Mouse (Mus musculus): ENCODE measurements around the gene B4galnt1.
"Not testable (repeated sequence)": the region's sequence is repeated elsewhere in the genome, so short reads cannot be mapped to it uniquely, and the experiment has no call there.

B4galnt1 gene

GRCm38 (mm10) chr10:127141500-127141899 lies 23.5 kb upstream of the B4galnt1 start:
- no peak for DNase-seq (ENCODE audit: low spot score)

GRCm38 (mm10) chr10:127143228-127143627 lies 21.8 kb upstream of the B4galnt1 start:
- no peak for DNase-seq (ENCODE audit: low spot score)

- DNase-seq (ENCODE audit: low spot score) = no peak
Measured at GRCm38 (mm10) chr10:127144536-127144935, 20.5 kb upstream of the B4galnt1 start.

DNA sequence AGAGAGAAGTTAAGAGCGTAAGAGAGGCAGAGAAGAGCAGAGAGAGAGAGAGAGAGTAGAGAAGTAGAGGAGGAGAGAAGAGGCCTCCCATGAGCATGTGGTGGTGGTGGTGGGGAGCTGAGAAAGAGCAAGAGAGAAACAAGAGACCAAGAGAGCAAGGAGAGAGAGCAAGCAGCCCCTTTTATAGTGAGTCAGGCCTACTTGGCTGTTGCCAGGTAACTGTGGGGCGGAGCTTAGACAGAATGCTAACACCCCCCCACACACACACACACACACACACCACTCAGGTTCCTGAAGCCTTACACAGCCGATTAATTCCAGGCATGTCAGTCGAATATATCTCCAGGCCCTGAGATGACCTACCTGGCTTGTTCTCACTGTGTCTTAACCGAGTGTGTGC lies 19.7 kb upstream of the B4galnt1 start:
- no peak for DNase-seq (ENCODE audit: low spot score)

GRCm38 (mm10) chr10:127147135-127147534 lies 17.9 kb upstream of the B4galnt1 start:
- DNase-seq (ENCODE audit: low spot score) = no peak

GRCm38 (mm10) chr10:127150471-127150872 lies 14.6 kb upstream of the B4galnt1 start:
- DNase-seq (ENCODE audit: low spot score) = no peak

- not testable (repeated sequence) for DNase-seq (ENCODE audit: low spot score)
Measured at GRCm38 (mm10) chr10:127151233-127151632, 13.8 kb upstream of the B4galnt1 start.

- DNase-seq (ENCODE audit: low spot score) = not testable (repeated sequence)
Measured at GRCm38 (mm10) chr10:127152556-127152955, 12.5 kb upstream of the B4galnt1 start.

DNA sequence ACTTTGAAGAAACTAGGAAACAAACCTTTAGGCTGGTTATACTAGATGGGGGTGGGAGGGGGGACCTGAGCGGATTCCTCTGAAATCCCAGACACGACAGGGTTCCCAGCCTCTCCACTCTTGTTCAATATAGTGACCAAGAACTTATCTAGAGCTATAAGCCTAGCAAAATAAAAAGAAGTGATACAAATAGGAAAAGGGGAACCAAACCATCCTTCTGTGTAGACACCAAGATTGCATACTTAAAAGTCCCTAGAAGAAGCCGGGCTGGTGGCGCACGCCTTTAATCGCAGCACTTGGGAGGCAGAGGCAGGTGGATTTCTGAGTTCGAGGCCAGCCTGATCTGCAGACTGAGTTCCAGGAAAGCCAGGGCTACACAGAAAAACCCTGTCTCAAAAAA lies 11.7 kb upstream of the B4galnt1 start:
- DNase-seq (ENCODE audit: low spot score) = no peak

GRCm38 (mm10) chr10:127154241-127154640 lies 10.8 kb upstream of the B4galnt1 start:
- DNase-seq (ENCODE audit: low spot score) = no peak

DNA sequence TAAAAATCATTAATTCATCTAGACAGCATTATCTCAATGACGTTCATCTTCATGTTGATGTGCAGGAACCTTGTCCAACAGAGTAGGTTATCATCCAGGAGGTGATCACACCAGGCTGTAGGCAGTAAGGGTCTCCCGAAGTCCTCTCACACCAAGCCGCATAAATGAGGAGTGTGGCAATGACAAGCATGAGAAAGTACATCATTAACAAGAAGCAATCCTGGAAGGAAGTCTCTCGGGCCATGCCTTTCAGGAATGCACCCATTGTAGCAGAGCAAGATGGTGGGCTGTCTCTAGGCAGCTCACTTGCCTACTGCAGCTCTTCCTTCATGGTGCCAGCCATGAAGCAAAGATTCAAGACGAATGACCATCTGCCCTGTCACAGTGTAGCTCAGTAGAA lies 10.4 kb upstream of the B4galnt1 start:
- DNase-seq (ENCODE audit: low spot score) = no peak

DNA sequence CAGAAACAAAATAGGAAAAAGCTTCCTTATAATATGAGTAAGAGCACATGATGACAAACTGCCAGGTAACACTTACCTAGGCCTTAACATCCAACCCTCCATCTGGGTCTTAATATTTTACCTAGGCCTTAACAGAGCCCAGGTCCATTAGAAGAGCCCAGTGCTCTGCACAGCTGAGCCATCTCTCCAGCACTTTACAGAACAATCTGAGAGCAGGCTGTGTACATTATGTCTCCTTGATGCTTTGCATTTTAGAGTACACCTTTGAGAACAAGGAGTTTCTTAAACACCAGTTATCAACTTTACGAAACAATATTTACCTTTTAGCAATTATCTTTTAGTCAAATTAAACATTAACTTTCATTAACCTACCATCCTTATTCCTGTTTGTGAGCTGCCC lies 8.9 kb upstream of the B4galnt1 start:
- DNase-seq (ENCODE audit: low spot score) = no peak

DNA sequence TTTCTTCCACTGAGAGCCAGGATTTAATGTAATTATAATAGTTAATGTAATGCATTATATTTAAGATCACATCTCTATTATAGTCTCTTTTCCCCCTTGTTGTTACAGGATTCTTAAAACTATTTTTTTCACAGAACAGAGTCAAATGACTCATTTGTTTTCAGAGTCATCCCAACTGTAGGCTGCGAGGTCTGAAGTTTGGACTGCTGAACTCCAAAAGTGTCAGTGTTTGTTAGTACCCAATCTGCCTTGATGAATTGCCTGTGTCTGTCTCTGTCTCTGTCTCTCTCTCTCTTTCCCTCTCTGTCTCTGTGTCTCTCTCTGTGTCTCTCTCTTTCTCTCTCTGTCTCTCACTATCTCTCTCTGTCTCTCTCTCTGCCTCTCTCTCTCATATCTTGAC lies 8.5 kb upstream of the B4galnt1 start:
- no peak for DNase-seq (ENCODE audit: low spot score)

- no peak for DNase-seq (ENCODE audit: low spot score)
Measured at GRCm38 (mm10) chr10:127158471-127158870, 6.6 kb upstream of the B4galnt1 start.

DNA sequence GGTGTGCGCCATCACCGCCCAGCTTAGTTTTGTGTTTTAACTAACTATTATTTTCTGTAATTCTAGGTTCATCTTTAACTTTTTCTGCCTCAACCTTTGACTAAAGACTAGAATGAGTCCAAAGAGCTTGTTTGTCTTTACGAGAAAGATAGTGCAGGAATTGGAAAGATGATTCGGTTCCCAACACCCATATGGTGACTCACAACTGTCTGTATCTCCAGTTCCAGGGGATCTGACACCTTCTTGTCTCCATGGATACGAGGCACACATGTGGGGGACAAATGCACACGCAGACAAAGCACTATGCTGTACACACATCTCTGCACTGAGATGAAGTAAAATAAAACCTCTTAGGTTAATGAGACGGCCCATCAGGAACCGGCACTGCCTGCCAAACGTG lies 4.9 kb upstream of the B4galnt1 start:
- DNase-seq (ENCODE audit: low spot score) = no peak

DNA sequence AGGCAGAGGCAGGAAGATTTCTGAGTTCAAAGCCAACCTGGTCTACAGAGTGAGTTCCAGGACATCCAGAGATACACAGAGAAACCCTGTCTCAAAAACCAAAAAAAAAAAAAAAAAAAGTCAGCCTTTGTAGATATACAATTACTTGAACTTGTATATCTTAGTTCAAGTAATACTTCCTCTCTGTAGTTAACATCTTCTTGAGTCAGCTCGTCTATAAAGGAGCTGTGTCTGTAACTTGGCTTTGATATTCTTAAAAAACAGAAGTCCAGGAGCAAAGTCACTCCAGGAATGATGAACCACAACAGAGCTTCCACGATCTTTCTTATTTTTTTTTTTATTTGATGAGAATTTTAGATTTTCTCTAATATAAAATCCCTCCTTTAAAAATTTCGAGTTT lies 4.3 kb upstream of the B4galnt1 start:
- DNase-seq (ENCODE audit: low spot score) = no peak

DNA sequence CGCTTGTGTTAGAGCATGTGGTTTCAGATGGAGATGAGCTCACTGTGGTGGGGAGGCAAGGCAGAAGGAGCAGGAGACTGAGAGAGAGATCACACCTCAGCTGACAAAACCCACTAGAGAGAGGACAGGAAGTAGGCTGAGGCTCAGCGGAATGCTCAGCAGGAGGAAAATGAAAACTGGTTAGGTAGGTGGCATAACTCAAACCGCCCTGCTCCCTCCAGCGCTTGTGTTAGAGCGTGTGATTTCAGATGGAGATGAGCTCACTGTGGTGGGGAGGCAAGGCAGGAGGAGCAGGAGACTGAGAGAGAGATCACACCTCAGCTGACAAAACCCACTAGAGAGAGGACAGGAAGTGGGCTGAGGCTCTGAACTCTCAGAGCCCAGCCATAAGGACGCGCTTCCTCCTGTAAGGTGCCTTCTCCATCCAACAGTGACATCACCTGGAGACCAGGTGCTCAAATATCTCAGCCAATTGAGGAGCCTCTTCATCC lies 2.2 kb upstream of the B4galnt1 start:
- not testable (repeated sequence) for DNase-seq (ENCODE audit: low spot score)

- DNase-seq (ENCODE audit: low spot score) = no peak
Measured at GRCm38 (mm10) chr10:127164190-127164589, 835 bp upstream of the B4galnt1 start.

- DNase-seq (ENCODE audit: low spot score) = no peak
Measured at GRCm38 (mm10) chr10:127165354-127165653, 279 bp downstream of the B4galnt1 start.

DNA sequence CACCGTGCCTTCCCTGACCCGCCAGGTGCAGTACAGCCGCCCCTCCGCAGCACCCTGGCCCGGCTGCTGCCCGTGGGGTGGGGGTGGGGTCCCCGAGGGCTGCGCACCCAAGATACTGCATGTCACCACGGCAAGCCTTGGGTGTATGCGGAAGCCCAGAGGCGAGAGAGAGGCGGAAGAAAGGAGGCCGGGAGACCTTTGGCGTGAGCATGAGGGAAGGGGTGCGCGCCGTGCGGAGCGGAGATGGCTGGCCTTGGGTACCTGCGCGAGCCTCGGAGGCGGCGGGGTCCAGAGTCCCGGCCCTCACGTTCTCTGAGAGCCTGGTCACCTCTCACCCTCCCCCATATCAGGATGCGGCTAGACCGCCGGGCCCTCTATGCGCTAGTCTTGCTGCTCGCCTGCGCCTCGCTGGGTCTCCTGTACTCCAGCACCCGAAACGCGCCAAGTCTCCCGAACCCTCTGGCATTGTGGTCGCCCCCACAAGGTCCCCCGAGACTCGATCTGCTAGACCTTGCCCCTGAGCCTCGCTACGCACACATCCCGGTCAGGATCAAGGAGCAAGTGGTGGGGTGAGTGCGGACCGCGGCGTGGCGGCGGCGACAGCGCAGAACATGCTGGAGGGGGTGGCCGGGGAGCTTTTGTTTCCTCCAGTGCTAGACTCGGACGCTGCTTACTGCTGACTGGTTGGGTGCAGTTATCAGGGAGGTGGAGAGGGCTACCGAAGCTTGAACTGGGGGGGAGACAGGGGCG lies 804 bp downstream of the B4galnt1 start:
- peak; percentile 67 for DNase-seq (ENCODE audit: low spot score)

GRCm38 (mm10) chr10:127166404-127166715 lies 1.3 kb downstream of the B4galnt1 start:
- no peak for DNase-seq (ENCODE audit: low spot score)

- DNase-seq (ENCODE audit: low spot score) = no peak
Measured at GRCm38 (mm10) chr10:127166771-127167613, 2.0 kb downstream of the B4galnt1 start.

GRCm38 (mm10) chr10:127167614-127168192 lies 2.7 kb downstream of the B4galnt1 start:
- DNase-seq (ENCODE audit: low spot score) = no peak

All from embryo, embryonic 10.5 days (tissue).